Mouse (Mus musculus): ENCODE results near the gene Bcr. TPM values are rescaled to one million over a fixed set of nuclear protein-coding genes. Genes with fewer than 3 reads are reported as not detected.
A peak's percentile ranks its signal among the peaks of the same experiment; 100 is the strongest.

Gene Bcr
- polyA plus RNA-seq, 1 experiment from 2014 or later, result 38.8 TPM

GRCm38 (mm10) chr10:75063301-75063965, 3.0 kb downstream of the Bcr start:
- ATAC-seq, result no peak
- CTCF ChIA-PET, result interaction anchor here (1.4 to 2.9 kb wide), 2 partner anchors 40 to 87 kb away, joined by 4 to 15 read pairs; no protein-coding TSS in a partner anchor
- TF ChIP-seq CTCF (IDR thresholded peaks at IDR 0.05), result no peak
- DNase-seq (ENCODE audit: low read depth, low spot score), result no peak
- POLR2A ChIA-PET, result no interaction called here
- in situ Hi-C loops (cut with MboI; ENCODE audit: low pct_unique_long_range_greater_than_20kb), result loop anchor here (25.0 kb wide), 1 partner anchor 374 kb away; no protein-coding TSS in a partner anchor
- H3K27me3 ChIP-seq, result no peaks in the 10 kb centered on the region

GRCm38 (mm10) chr10:75065691-75066090, 5.3 kb downstream of the Bcr start:
- POLR2A ChIA-PET, result no interaction called here
- in situ Hi-C loops (cut with MboI; ENCODE audit: low pct_unique_long_range_greater_than_20kb), result loop anchor here (25.0 kb wide), 1 partner anchor 372 kb away; no protein-coding TSS in a partner anchor
- H3K27me3 ChIP-seq, result no peaks in the 10 kb centered on the region
- no peak for TF ChIP-seq CTCF (IDR thresholded peaks at IDR 0.05)
- CTCF ChIA-PET, result interaction anchor here (1.0 kb wide), 1 partner anchor 86 kb away, joined by 3 read pairs; no protein-coding TSS in a partner anchor
- no peak for ATAC-seq
- no peak for DNase-seq (ENCODE audit: low read depth, low spot score)

GRCm38 (mm10) chr10:75067446-75067845, 7.1 kb downstream of the Bcr start:
- in situ Hi-C loops (cut with MboI; ENCODE audit: low pct_unique_long_range_greater_than_20kb), result loop anchor here (25.0 kb wide), 1 partner anchor 370 kb away; no protein-coding TSS in a partner anchor
- H3K27me3 ChIP-seq, result no peaks in the 10 kb centered on the region
- ATAC-seq (no peak), DNase-seq (ENCODE audit: low read depth, low spot score) (no peak)
- no peak for TF ChIP-seq CTCF (IDR thresholded peaks at IDR 0.05)
- ChIA-PET POLR2A (no interaction called here), CTCF (no interaction called here)

- in situ Hi-C loops (cut with MboI; ENCODE audit: low pct_unique_long_range_greater_than_20kb), result loop anchor here (25.0 kb wide), 1 partner anchor 369 kb away; no protein-coding TSS in a partner anchor
- no peak for ATAC-seq
- no peaks in the 10 kb centered on the region for H3K27me3 ChIP-seq
- ChIA-PET POLR2A (no interaction called here), CTCF (interaction anchor here (1.0 kb wide), 1 partner anchor 382 kb away, joined by 3 read pairs; no protein-coding TSS in a partner anchor)
- no peak for TF ChIP-seq CTCF (IDR thresholded peaks at IDR 0.05)
- no peak for DNase-seq (ENCODE audit: low read depth, low spot score)
Observed at GRCm38 (mm10) chr10:75068086-75068485, 7.7 kb downstream of the Bcr start.

GRCm38 (mm10) chr10:75068624-75069328, 8.4 kb downstream of the Bcr start:
- in situ Hi-C loops (cut with MboI; ENCODE audit: low pct_unique_long_range_greater_than_20kb), result loop anchor here (25.0 kb wide), 1 partner anchor 369 kb away; no protein-coding TSS in a partner anchor
- H3K27me3 ChIP-seq, result no peaks in the 10 kb centered on the region
- no peak for ATAC-seq
- DNase-seq (ENCODE audit: low read depth, low spot score), result no peak
- TF ChIP-seq CTCF (IDR thresholded peaks at IDR 0.05), result no peak
- ChIA-PET POLR2A (no interaction called here), CTCF (interaction anchor here (1.0 kb wide), 1 partner anchor 382 kb away, joined by 3 read pairs; no protein-coding TSS in a partner anchor)

- ChIA-PET CTCF (interaction anchor here (1.0 to 1.5 kb wide), 3 partner anchors 11 to 81 kb away, joined by 3 to 5 read pairs (median 3); no protein-coding TSS in a partner anchor), POLR2A (interaction anchor here (0.6 kb wide), 1 partner anchor 118 kb away, joined by 4 read pairs; no protein-coding TSS in a partner anchor)
- in situ Hi-C loops (cut with MboI; ENCODE audit: low pct_unique_long_range_greater_than_20kb), result loop anchor here (25.0 kb wide), 1 partner anchor 367 kb away; no protein-coding TSS in a partner anchor
- no peaks in the 10 kb centered on the region for H3K27me3 ChIP-seq
- TF ChIP-seq CTCF (IDR thresholded peaks at IDR 0.05), result no peak
- ATAC-seq (peak; percentile 92), DNase-seq (ENCODE audit: low read depth, low spot score) (peak; percentile 30)
Observed at GRCm38 (mm10) chr10:75070281-75070976, 10.0 kb downstream of the Bcr start.

- no peak for DNase-seq (ENCODE audit: low read depth, low spot score)
- no peaks in the 10 kb centered on the region for H3K27me3 ChIP-seq
- in situ Hi-C loops (cut with MboI; ENCODE audit: low pct_unique_long_range_greater_than_20kb), result loop anchor here (5.0 kb wide), 1 partner anchor 42 kb away; no protein-coding TSS in a partner anchor
- POLR2A ChIA-PET, result no interaction called here
- CTCF ChIA-PET, result no interaction called here
- no peak for TF ChIP-seq CTCF (IDR thresholded peaks at IDR 0.05)
- no peak for ATAC-seq
Observed at GRCm38 (mm10) chr10:75075665-75076064, 15.3 kb downstream of the Bcr start.

- in situ Hi-C loops (cut with MboI; ENCODE audit: low pct_unique_long_range_greater_than_20kb), result loop anchor here (5.0 kb wide), 1 partner anchor 39 kb away; no protein-coding TSS in a partner anchor
- ChIA-PET CTCF (interaction anchor here (0.9 to 2.3 kb wide), 4 partner anchors 25 to 67 kb away, joined by 3 to 5 read pairs (median 4); no protein-coding TSS in a partner anchor), POLR2A (no interaction called here)
- no peaks in the 10 kb centered on the region for H3K27me3 ChIP-seq
- DNase-seq (ENCODE audit: low read depth, low spot score), result no peak
- peak; percentile 31 for ATAC-seq
- no peak for TF ChIP-seq CTCF (IDR thresholded peaks at IDR 0.05)
Observed at GRCm38 (mm10) chr10:75078174-75079128, 18.1 kb downstream of the Bcr start.

GRCm38 (mm10) chr10:75085330-75085729, 24.9 kb downstream of the Bcr start:
- in situ Hi-C loops (cut with MboI; ENCODE audit: low pct_unique_long_range_greater_than_20kb), result no loop called here
- no peak for DNase-seq (ENCODE audit: low read depth, low spot score)
- no peaks in the 10 kb centered on the region for H3K27me3 ChIP-seq
- POLR2A ChIA-PET, result no interaction called here
- CTCF ChIA-PET, result interaction anchor here (0.7 to 1.2 kb wide), 4 partner anchors 11 to 66 kb away, joined by 3 to 5 read pairs (median 3); no protein-coding TSS in a partner anchor
- ATAC-seq, result no peak
- no peak for TF ChIP-seq CTCF (IDR thresholded peaks at IDR 0.05)

All from Patski (cell line).